Mouse (Mus musculus): Measurements from ENCODE around the gene Stum.

DNA sequence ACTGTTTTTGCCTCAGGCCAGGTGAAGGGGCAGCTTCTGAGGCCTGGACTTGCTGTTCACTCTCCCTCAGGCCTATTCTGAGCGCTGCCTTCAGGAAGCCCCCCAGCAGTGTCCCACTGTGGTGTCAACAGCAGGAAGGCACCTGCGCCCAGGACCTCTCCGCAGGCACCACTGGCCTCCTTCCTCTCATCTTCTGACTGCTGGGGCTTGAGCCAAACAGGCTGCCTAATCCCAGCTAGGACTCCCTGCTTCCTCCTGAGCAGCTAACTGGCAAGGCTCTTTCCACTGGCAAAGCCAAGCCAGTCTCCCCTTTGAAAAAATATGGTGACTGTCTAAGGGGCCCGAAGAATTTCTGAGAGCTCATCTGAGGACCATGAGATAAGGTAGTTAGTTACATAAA is 16.9 kb upstream of the Stum start:
- TF ChIP-seq GATA1 (IDR thresholded peaks at IDR 0.05; ENCODE audit: borderline replicate concordance, low read length) (no peak), FLI1 (IDR thresholded peaks at IDR 0.05; ENCODE audit: low read length) (no peak)
